Mouse (Mus musculus) cerebellum, adult 9-11 months (tissue): ENCODE measurements around the gene Hs3st6.
A peak's percentile ranks its signal among the peaks of the same experiment; 100 is the strongest.

Experiments used
- DNase-seq: peaks from one replicate; pipeline ENCODE4 v3.0.0; 2022

The Hs3st6 gene

DNA sequence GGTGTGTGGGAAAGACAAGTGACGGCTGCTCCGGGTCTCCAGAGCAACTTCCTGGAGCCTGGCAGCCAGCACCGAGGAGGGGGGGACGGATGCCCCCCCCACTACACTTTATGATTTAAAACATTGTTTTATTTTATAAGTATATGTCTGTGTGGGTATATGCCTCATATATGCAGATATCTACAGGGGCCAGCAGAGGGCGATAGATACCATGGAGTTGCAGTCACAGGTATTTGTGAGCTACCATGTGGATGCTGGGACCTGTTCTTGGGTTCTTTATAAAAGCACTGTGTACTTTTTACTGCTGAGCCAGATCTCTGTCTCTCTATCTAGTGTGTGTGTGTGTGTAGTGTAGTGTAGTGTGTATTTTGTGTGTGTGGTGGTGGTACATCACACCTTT, 20.5 kb downstream of the Hs3st6 start:
- DNase-seq, result no peak

DNA sequence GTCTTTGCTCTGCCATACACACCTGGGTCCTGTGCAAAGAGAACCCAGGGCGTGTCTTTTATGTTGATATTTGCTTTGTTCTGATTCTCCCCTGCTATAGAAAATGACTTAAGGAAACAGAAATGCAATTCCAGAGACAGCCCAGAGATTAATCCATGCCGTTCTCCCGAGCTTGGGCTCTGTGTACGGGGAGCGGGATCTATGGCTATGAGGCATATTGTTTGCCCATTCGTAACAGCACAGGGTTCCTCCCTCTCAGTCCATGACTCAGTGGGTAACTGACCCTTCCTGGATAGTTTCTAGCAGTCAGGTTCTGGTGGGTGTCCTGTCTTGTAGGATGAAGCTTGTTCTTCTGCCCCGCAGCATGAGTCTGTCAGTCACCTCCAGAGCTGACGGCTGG, 22.4 kb downstream of the Hs3st6 start:
- DNase-seq, result no peak

DNA sequence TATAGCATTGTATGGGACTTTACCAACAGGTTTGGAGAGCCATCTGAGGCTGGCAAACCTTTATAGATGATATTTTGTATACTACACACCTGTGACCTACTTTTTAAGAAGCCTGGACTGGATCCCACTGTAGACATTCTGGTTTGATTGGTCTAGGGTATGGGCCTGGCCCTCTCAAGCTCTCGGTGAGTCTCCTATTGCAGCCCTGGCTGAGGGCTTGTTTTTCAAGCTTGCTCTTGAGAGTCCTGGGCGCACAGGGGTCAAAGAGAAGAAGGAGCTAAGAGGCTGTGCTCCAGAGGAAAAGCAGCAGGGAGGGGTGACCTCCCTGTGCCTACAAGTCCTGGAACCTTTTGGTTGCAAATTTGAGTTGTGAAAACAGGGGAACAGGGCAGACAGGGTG, 24.3 kb downstream of the Hs3st6 start:
- no peak for DNase-seq

DNA sequence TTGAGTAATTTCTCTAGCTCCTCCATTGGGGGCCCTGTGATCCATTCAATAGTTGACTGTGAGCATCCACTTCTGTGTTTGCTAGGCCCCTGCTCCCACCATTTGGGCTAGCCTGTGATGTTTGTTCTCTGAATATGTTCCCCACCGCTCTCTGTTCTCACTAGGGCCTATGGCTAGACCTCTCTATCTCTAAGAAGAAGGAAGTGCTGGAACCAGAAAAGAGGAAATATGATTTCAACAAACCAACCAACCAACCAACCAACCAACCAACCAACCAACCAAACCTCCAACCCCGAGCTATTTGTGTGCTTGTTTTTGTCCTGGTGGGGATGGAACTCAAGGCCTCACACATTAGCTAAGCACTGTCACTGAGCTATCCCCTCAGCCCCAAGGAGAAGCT, 28.0 kb downstream of the Hs3st6 start:
- no peak for DNase-seq

DNA sequence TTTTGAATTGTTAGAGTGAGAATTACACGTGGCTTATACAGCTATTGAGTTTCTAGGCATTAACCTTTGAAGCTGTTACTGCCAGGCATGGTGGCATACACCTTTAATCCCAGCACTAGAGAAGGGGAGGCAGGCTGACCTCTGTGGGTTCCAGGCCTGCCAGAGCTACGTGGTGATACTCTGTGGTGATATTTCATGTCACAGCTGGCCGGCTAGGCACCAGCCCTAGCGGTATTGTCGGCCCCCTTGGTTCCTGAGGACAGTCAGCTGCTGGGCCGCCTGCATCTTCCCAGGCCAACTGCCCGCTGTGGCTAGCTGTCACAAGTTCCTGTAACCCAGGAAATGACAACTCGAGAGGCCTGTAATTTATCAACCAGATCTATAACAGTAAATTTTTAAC, 39.4 kb downstream of the Hs3st6 start:
- no peak for DNase-seq

DNA sequence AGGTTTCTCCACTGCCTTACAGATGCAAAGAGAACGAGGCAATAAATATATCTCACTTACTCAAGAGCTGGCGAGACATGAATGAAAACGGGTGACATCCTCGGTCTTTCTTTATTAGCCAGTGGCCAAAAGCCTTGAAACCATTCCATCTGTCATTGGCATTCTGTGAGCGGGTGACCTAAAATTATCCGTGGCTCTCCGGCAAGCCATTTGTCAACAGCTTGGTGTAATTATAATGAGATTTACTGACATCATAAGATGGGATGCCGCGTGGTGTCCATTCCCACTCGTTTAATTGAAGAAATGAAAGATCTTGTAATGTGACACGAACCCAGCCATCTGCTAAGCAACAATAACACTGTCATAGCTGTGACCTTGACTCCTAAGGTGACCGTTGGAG, 42.0 kb downstream of the Hs3st6 start:
- DNase-seq, result peak; percentile 2

DNA sequence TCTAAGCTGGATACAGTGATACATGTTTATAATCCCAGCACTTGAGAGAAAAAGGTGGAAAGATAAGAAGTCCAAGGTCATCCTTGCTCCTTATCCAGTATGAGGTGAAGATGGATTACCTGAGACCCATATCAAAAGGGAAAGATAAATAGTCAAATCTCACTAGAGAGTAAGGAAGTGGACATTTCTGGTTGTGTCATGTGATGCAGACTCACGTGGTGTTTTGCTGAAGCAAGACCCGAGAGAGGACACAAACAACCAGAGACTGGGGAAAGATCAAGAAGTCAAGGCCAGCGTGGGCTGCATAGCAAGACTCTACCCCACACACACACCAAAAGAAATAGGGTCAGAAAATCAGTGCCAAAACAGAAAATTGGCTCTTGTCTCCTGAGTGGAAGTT, 44.2 kb downstream of the Hs3st6 start:
- no peak for DNase-seq

DNA sequence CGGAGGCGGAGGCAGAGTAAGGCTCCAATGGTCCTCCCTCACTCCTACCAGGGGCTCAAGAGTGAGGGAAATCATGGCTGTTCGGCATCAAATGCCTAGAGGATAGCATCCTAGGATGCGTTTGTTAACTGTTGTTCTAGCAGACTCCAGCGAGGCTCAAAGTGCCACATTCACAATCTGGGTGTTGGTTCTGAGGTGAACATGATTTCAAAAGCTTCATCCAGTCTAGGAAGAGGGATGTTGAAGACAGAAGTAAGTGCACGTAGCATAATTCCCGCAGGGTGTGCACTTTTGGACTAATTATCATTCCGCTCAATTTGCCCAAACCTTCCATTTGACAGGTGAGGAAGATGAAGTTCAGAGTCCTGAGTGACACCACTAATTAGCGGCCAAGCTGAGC, 45.4 kb downstream of the Hs3st6 start:
- DNase-seq, result no peak

DNA sequence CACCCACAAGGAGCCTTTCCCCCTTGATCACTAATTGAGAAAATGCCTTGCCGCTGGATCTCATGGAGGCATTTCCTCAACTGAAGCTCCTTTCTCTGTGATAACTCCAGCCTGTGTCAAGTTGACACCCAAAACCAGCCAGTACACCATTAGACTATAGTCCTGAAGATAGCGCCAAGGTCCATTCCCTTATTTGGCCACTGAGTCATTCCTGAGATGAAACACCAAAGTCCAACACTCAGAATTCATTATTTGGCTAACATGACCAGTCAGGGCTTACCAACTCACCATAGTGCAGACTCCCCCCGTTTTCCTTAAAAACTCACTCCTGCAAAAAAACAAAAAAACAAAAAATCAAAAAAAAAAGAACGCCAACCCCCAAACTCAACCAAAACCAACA, 46.7 kb downstream of the Hs3st6 start:
- no peak for DNase-seq

DNA sequence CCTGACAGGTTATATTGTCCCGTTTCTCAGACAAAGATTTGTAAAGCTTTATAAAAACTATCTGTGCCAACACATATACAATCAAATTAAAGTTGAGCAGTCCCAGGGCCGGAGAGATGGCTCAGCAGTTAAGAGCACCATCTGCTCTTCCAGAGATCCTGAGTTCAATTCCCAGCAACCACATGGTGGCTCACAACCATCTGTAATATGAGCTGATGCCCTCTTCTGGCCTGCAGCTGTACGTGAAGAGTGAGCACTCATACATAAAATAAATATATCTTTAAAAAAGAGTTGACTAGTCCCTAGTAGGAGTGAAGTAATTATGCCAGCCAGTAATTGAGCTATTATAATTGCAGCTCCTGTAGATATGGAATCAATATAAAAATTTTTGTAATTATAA, 47.7 kb downstream of the Hs3st6 start:
- no peak for DNase-seq

DNA sequence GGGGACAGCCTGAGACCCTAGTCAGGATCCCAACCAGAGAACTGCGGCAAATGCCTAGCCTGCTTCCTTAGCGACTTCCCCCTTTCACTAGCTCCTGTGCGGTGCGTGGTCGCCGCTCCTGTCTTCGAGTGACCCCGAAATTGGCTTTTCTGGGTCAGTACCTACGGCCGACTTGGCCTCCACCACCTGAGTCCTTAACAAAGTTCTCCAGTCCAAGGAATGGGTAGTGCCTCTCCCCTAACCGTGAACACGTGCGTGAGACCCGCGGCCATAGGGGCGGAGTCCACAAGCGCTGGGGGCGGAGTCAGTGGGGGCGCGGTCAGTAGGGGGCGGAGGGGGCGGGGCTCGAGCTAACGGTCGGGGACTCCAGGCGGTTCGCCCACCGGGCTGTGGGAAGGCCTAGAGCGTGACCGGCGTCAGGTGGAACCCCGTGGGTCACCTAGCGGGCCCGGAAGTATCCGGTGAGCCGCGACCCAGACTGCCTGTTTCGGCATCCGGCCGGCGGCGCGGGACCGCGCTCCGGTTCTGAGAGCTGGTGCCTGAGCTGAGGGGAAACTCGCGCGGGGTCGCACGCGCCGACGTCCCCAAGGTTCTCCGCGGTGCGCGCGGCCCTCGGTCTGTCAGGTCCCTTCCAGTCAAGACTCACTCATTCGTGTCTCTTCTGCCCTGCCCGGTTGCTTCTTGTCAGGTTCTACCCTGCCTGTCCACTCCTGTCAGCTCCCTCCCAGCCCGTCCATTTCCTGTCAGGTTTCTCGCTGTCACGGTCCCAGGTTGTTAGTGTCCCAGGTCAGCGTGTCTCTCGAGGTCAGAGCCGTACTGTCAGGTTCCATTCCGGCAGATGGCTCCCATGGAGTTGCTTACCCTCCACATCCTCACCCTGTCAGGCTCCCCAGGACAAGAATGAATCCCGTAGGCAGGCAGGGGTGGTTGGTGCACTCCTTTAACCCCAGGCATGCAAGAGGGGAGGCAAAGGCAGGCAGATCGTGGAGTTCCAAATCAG, 51.5 kb downstream of the Hs3st6 start, which contains the start of gene Meiob:
Gene Meiob, plus strand, starts transcription at position 338 of the 1,000 bp plus-strand sequence.
- peak; percentile 7 for DNase-seq
